Mouse (Mus musculus) gastrocnemius, postnatal 10 days (tissue): ENCODE measurements around the gene Gtf2ird1. TPM values are rescaled to one million over a fixed set of nuclear protein-coding genes. Genes with fewer than 3 reads are reported as not detected.
"Not testable (repeated sequence)": the region's sequence is repeated elsewhere in the genome, so short reads cannot be mapped to it uniquely, and the experiment has no call there.

ENCODE experiments used
- DNase-seq: peaks from one replicate; pipeline ENCODE4 v3.0.0; 2021; ENCODE audit warnings: mixed read lengths
- total RNA-seq, 2 experiments: library from RNA; stranded (reverse); gene quantifications; 2 replicates each; pipeline ENCODE4 v1.2.3; 2021

The Gtf2ird1 gene
- total RNA-seq, 2 experiments from 2014 or later: 19.9 to 29.2 TPM

DNA sequence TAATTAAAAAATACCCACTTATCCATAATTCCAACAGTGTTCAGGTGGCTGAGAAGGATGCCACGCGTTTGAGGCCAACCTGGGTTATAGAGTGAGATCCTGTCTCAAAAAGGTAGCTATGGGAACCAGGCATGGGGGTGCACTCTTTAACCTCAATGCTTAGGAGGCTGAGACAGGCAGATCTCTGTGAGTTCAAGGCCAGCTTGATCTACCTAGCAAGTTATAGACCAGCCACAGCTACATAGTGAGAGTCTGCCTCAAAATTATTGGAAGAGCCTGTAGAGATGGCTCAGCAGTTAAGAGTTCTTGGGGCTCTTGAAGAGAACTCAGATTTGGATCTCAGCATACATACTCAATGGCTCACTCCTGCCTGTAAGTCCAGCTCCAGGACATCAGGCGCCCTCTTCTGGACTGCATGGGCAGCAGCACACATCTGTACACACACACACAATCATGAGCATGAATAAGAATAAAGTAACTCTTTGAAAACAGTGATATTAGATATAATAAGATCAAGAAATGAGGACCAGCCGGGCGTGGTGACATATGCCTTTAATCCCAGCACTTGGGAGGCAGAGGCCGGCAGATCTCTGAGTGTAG, 18.6 kb upstream of the Gtf2ird1 start:
- no peak for DNase-seq

DNA sequence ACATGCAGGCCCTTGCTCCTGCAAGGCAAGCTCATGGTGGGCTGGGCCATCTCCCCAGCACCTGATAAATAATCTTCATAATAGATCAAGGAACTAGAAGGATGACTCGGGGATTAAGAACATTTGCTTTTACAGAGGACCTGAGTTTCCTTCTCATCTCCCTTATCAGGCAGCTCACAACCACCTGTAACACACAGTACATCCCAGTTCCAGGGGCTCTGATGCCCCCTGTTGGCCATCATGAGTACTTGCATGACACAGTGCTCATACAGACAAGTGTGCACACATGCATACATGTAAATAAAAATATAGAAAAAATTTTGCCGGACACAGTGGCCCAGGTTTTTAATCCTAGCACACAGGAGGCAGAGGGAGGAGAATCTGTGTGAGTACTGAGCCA, 17.4 kb upstream of the Gtf2ird1 start:
- no peak for DNase-seq

GRCm38 (mm10) chr5:134470538-134471169, 14.1 kb upstream of the Gtf2ird1 start:
- DNase-seq: no peak

DNA sequence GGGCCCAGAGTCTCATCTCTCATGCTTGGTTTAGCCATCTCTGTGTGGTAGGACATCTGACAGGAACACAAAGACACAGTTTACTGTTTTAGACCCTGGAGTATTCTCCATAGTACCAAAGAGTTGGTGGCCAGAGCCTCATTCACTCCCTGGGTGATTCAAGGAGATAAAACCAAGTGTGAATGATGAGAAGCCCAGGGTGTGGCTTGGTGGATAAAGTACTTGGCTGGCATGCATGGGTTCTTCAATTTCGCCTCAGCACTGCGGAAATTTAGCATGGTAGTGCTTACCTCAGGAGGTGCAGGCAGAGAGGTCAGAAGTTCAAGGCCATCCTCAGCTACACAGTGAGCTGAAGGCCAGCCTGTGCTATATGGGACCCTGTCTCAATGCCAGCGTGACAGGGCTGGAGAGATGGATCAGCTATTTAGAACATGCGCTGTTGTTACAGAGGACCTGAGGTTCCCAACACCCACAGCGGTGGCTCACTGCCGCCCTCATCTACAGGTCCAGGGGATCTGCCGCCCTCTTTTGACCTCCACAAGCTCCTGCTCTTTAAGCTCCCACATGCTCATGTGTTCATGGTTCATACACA, 13.1 kb upstream of the Gtf2ird1 start:
- DNase-seq: no peak

DNA sequence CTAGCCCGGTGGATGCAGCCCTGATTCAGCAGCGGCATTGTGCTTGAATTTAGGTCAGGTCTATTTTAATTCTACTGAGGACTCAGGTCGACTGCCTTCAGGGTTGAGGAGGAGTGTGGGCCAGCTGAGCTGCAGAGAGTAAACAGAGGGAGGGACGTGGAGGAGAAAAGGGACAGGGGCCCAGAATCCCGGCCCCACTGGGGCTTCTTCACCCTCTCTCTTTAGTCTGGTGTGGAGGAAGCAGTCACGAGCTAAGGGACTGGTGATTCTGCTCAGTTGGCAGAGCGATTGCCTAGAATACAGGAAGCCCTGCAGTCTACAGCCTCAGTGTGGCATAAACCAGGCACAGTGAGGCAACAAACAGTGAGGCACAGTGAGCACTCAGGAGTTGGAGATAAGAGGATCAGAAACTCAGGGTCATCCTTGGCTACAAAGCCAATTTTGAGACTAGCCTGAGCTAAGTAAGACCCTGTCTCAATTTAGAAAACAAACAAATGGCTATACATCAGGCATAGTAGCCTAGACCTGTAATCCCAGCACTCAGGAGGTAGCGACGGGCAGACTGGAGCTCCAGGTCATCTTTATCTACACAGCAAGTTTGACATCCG, 11.7 kb upstream of the Gtf2ird1 start:
- no peak for DNase-seq

GRCm38 (mm10) chr5:134467030-134467549, 10.6 kb upstream of the Gtf2ird1 start:
- no peak for DNase-seq

GRCm38 (mm10) chr5:134466296-134467029, 9.9 kb upstream of the Gtf2ird1 start:
- DNase-seq: no peak

GRCm38 (mm10) chr5:134465197-134465596, 8.7 kb upstream of the Gtf2ird1 start:
- DNase-seq: no peak

DNA sequence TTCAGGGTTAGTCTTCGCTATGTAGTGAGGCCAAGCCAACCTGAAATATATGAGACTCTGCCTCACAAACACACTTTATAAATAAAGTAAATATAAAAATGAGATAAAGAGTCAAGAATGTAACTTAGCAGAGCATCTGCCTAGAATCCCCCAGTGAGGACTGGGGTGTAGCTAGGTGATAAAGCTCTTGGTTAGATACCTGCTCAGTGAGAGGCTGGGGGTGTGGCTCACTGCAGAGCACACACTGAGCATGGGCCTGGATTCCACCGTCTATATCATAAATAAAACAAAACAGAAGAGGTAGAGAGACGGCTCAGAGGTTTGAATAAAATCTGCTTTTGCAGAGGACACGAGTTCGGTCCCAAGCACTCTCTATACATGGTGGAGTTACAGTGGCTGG, 7.7 kb upstream of the Gtf2ird1 start:
- no peak for DNase-seq

DNA sequence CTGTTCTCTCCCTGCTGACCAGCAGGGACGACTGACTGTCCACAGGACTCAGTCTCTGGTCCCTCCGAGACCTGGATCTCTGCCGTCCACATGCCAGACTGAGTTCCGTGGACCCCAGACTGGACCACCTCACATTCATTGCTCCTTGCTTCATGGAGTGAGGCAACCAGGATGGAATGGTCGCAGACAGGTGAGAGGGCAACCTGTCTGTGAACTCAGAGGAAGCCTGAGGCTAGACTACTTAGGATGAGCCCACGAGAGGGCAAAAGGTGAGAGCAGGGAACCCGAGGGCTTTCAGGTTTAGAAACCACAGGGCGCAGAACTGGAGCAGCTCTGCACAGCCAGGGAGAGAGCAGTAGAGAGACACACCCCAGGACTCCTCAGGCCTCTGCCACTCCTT, 6.2 kb upstream of the Gtf2ird1 start:
- no peak for DNase-seq

- no peak for DNase-seq
Observed at GRCm38 (mm10) chr5:134462316-134462715, 5.8 kb upstream of the Gtf2ird1 start.

DNA sequence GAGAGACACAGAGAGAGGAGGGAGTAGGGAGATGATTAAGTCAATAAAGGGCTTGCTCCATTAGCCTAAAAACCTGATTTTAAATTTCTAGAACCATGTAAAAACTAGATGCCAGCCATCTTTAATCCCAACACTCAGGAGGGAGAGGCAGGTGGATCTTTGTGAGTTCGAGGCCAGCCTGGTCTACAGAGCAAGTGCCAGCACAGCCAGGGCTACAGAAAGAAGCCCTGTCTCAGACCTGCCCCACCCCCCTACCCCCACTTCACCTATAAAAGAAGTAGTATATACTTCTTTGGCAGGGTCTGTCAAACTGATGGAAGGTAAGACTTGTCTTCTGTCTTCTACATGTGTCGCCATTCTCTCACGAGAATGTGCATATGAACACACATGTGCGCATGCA, 4.0 kb upstream of the Gtf2ird1 start:
- no peak for DNase-seq

DNA sequence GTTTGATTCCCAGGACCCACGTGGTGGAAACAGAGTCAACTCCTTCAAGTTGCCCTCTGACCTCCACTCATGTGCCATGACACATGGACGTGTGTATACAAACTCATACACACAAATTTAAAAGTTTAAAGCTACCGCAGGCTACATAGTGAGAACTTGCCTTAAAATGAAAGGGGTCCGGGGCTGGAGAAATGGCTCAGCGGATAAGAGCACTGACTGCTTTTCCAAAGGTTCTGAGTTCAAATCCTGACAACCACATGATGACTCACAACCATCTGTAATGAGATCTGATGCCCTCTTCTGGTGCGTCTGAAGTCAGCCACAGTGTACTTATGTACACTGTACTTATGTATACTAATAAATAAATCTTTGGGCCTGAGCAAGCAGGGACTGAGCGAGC, 2.6 kb upstream of the Gtf2ird1 start:
- no peak for DNase-seq

DNA sequence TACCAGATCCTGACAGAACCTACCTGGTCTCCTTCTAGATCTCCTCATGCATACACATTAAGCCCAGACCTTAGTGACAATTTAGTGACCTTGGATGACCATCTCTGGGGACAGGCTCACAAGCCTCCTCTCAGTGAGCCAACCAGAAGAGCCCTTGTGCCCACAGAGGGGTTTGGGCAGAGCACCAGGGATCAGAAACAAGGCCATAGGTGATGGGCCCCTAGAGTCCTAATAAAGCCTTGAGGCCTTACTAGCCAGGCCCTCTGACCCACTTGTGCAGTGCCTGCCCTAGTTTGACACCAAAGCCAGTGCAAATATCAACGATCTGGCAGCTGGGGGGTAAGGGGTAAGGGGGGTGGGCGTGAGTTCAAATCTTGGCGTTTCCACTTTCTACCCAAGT, 1.9 kb upstream of the Gtf2ird1 start:
- no peak for DNase-seq

- DNase-seq: no peak
Observed at GRCm38 (mm10) chr5:134457371-134457770, 855 bp upstream of the Gtf2ird1 start.

DNA sequence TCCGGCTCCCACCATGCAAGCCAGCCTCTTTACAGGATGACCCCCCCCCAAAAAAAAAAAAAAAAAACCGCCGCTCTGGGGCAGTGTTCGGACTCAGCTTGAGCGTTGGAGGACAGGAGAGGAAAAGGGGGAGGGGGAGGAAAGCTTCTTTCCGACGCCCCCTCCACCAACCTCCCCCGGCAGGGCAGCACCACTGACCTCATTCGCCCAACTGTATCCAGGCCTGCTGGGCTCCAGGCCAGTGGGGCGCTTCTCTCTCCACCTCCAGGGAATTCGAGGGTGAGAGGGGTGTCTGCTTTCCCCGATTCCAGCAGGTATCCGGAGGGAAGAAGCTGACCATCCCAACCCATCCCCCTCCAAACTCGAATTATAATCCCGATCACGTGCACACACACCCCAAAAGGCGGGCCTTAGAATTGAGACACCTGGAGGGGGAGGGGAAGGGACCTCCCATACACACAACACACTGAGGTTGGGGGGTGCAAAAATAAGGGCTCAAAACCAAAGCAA, 547 bp downstream of the Gtf2ird1 start:
- peak; percentile 53 for DNase-seq

DNA sequence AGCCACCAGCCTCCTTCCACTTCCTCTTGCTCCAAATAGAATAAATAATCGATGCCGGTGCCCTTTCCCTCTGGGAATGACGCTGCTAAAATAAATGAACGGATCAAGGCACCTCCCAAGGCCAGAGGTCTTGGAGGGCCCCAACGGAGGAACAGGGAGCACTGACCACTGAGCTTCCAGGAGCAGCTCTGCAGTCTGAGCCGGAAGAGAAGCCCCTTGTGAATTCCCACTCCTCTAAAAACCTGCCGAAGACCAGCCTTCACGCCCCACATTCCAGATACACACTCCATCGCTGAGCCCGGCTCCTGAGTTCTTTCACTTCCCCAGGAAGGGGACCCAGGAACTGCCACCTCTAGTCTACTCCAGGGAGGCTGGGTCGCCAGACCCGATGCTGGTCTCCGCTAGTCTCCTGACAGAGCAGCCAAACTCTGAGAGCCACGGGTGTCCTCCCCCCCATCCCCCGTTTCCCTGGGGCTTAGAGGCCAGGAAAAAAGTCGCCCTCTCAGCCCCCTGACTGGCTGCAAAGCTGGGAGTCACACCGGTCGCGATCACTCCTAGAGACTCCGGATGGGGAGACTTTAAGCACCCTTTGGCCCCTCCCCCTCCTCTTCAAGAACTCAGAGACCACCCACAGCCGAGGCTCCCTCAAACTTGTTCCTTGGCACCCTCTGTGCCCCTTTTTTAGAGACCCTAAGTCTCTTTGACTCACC, 1.2 kb downstream of the Gtf2ird1 start:
- DNase-seq: no peak

DNA sequence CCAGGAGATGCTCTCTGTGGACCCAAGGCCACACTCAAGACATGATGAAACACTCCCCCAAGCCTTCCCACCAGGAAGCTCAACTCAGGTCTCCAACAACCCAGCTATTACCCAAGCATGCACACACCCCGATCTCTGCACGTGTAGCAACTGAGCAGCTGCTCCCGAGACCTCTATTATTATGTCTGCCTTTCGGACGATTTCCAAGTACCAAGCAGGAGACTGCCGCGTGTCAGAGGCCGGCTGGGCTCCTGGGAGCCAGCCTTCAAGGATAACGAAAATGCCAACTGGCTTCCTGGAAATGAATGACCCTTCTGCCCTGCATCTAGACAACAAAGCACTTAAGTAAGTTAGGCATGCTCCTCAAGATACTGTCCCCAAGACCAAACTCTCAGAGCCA, 2.1 kb downstream of the Gtf2ird1 start:
- DNase-seq: no peak

DNA sequence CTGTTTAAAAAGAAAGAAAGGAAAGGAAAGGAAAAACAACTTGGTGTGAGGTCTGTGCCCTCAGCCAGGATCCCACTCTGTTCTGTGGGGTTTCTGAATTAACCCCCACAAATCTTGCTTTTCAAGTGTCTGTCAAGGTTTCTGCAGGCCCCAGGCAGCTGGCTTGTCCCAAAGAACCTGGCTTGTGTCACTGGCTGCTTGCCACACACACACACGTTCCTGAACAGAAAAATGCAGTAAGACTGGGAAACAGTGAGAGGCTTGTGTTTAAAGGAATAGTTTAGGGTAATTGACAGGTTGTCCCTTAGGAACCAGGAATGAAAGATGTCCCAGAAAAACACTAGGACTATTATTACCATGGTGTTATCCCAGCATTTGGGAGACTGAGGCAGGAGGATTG, 2.9 kb downstream of the Gtf2ird1 start:
- no peak for DNase-seq

GRCm38 (mm10) chr5:134446755-134447154, 9.8 kb downstream of the Gtf2ird1 start:
- DNase-seq: not testable (repeated sequence)

GRCm38 (mm10) chr5:134445895-134446294, 10.6 kb downstream of the Gtf2ird1 start:
- DNase-seq: peak; percentile 27
